Mouse (Mus musculus): ENCODE measurements around the gene Omg. TPM values are rescaled to one million over a fixed set of nuclear protein-coding genes. Genes with fewer than 3 reads are reported as not detected.

Omg gene
- polyA plus RNA-seq, 1 experiment from 2014 or later, result 17.1 TPM

GRCm38 (mm10) chr11:79494976-79495800 is 8.7 kb downstream of the Omg start:
- no peaks in the 10 kb centered on the region for H3K9me3 ChIP-seq (ENCODE audit: control insufficient read depth, low read length)
- H3K4me1 ChIP-seq (ENCODE audit: control insufficient read depth, insufficient read depth, low read depth, low read length), result no peaks in the 10 kb centered on the region
- no peaks in the 10 kb centered on the region for H3K36me3 ChIP-seq (ENCODE audit: control insufficient read depth, insufficient read depth, low read length)
- no peak for ATAC-seq
- H3K4me3 ChIP-seq (ENCODE audit: low read length), result no peak overlapping the region
- WGBS, result 69% methylated on average over 10 of the region's 10 CpGs
- no peak overlapping the region for H3K4me2 ChIP-seq (ENCODE audit: low read length)
- H3K27me3 ChIP-seq (replicated peaks; ENCODE audit: control insufficient read depth, insufficient read depth, low read length), result no peaks in the 10 kb centered on the region
- H3K9ac ChIP-seq (ENCODE audit: low read depth, low read length), result no peak overlapping the region
- H3K27ac ChIP-seq (ENCODE audit: low read depth, low read length), result no peak overlapping the region

DNA sequence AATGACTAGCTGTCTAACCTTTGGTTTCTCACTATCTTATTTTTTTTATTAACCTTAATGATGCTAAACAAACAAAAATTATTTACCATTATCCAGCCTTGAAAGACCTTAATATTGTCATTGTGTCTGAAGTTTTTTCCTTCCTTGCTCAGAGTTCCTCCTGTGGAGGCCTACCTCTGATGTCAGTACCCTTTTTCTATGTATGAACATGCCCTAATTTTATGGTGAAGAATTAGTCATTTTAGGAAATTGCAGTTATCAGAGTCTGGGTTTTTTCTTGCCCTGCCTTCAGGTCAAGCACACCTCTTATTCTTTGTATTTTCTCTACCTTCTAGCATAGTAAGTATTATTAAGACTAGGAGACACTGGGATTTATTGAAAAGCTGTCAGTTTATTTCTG is 19.2 kb downstream of the Omg start:
- Histone ChIP-seq H3K4me3 (ENCODE audit: low read length) (no peak overlapping the region), H3K9ac (ENCODE audit: low read depth, low read length) (no peak overlapping the region), H3K36me3 (ENCODE audit: control insufficient read depth, insufficient read depth, low read length) (peaks cover 11% of the 10 kb centered on the region; the same call in 1 of the 2 replicates), H3K27me3 (replicated peaks; ENCODE audit: control insufficient read depth, insufficient read depth, low read length) (no peaks in the 10 kb centered on the region), H3K9me3 (ENCODE audit: control insufficient read depth, low read length) (no peaks in the 10 kb centered on the region), H3K4me1 (ENCODE audit: control insufficient read depth, insufficient read depth, low read depth, low read length) (no peaks in the 10 kb centered on the region), H3K27ac (ENCODE audit: low read depth, low read length) (no peak overlapping the region), H3K4me2 (ENCODE audit: low read length) (no peak overlapping the region)
- ATAC-seq, result no peak

GRCm38 (mm10) chr11:79483876-79484528 is 19.9 kb downstream of the Omg start:
- no peaks in the 10 kb centered on the region for H3K9me3 ChIP-seq (ENCODE audit: control insufficient read depth, low read length)
- H3K9ac ChIP-seq (ENCODE audit: low read depth, low read length), result no peak overlapping the region
- H3K4me3 ChIP-seq (ENCODE audit: low read length), result no peak overlapping the region
- H3K4me2 ChIP-seq (ENCODE audit: low read length), result no peak overlapping the region
- no peaks in the 10 kb centered on the region for H3K4me1 ChIP-seq (ENCODE audit: control insufficient read depth, insufficient read depth, low read depth, low read length)
- H3K27me3 ChIP-seq (replicated peaks; ENCODE audit: control insufficient read depth, insufficient read depth, low read length), result no peaks in the 10 kb centered on the region
- WGBS, result 91% methylated on average over 7 of the region's 7 CpGs
- H3K27ac ChIP-seq (ENCODE audit: low read depth, low read length), result no peak overlapping the region
- H3K36me3 ChIP-seq (ENCODE audit: control insufficient read depth, insufficient read depth, low read length), result peaks cover 11% of the 10 kb centered on the region; the same call in 1 of the 2 replicates
- no peak for ATAC-seq

DNA sequence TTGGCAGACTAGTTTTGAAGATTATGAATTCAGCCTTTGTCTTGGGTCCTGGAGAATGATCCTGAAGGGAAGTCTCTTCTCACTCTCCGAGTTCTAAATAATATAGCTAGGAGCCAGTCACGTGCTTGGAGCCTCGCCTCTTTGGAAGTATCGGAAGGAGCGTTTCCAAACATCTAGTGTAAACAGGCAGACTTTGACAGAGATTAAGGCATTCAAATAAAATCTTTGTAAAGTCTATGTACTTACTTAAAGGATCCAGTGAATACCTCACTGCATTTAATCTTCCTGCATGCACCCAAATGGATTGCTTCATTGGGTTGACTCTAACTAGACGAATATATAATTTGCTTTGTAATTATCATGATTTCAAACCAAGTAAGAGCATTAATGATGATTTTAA is 20.5 kb downstream of the Omg start:
- Histone ChIP-seq H3K4me2 (ENCODE audit: low read length) (no peak overlapping the region), H3K9me3 (ENCODE audit: control insufficient read depth, low read length) (no peaks in the 10 kb centered on the region), H3K36me3 (ENCODE audit: control insufficient read depth, insufficient read depth, low read length) (peaks cover 13% of the 10 kb centered on the region; the same call in 1 of the 2 replicates), H3K4me3 (ENCODE audit: low read length) (no peak overlapping the region), H3K27me3 (replicated peaks; ENCODE audit: control insufficient read depth, insufficient read depth, low read length) (no peaks in the 10 kb centered on the region), H3K27ac (ENCODE audit: low read depth, low read length) (no peak overlapping the region), H3K9ac (ENCODE audit: low read depth, low read length) (no peak overlapping the region), H3K4me1 (ENCODE audit: control insufficient read depth, insufficient read depth, low read depth, low read length) (no peaks in the 10 kb centered on the region)
- WGBS, result 95% methylated on average over 6 of the region's 6 CpGs
- no peak for ATAC-seq

- no peaks in the 10 kb centered on the region for H3K9me3 ChIP-seq (ENCODE audit: control insufficient read depth, low read length)
- ATAC-seq, result no peak
- H3K4me1 ChIP-seq (ENCODE audit: control insufficient read depth, insufficient read depth, low read depth, low read length), result no peaks in the 10 kb centered on the region
- no peak overlapping the region for H3K27ac ChIP-seq (ENCODE audit: low read depth, low read length)
- H3K4me3 ChIP-seq (ENCODE audit: low read length), result no peak overlapping the region
- 80% methylated on average over 1 of the region's 1 CpGs for WGBS
- H3K9ac ChIP-seq (ENCODE audit: low read depth, low read length), result no peak overlapping the region
- H3K36me3 ChIP-seq (ENCODE audit: control insufficient read depth, insufficient read depth, low read length), result peaks cover 5% of the 10 kb centered on the region
- no peak overlapping the region for H3K4me2 ChIP-seq (ENCODE audit: low read length)
- H3K27me3 ChIP-seq (replicated peaks; ENCODE audit: control insufficient read depth, insufficient read depth, low read length), result no peaks in the 10 kb centered on the region
Measured at GRCm38 (mm10) chr11:79468097-79468496, 35.8 kb downstream of the Omg start.

DNA sequence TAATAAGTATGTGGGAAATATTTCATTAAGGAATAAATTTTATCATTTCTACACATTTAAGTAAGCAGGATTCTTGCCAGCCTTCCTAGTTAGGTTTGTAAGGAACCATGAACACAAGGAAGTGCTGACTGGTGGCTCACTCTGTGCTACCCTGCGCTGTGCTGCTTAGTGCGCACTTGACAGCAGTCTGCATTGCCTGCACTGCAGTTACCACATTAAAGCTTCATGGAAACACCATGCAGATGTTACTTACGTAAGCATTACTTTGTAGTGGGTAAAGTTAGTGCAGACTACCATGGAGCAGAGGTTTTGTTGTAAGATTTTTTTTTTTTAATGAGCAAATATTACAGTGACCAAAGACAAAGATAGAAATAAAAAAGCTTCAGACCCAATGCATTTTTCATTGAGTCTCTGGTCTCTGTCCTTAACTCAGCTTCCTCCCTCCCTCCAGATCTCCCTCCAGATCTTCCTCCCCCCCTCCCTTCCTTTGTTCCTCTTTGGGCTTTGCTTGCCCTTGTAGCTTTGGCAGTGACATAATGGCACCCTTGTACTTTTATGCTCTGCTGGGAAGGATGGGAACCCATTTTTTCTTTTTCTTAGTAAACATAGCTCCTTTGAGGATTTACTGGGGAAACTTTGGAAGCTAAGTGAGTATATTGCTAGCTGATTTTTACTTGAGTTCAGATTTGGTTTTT is 43.0 kb downstream of the Omg start:
- H3K27me3 ChIP-seq (replicated peaks; ENCODE audit: control insufficient read depth, insufficient read depth, low read length), result no peaks in the 10 kb centered on the region
- H3K4me3 ChIP-seq (ENCODE audit: low read length), result no peak overlapping the region
- H3K27ac ChIP-seq (ENCODE audit: low read depth, low read length), result no peak overlapping the region
- WGBS, result 94% methylated on average over 3 of the region's 3 CpGs
- no peaks in the 10 kb centered on the region for H3K9me3 ChIP-seq (ENCODE audit: control insufficient read depth, low read length)
- no peak overlapping the region for H3K4me2 ChIP-seq (ENCODE audit: low read length)
- peaks cover 5% of the 10 kb centered on the region; the same call in 1 of the 2 replicates for H3K36me3 ChIP-seq (ENCODE audit: control insufficient read depth, insufficient read depth, low read length)
- H3K9ac ChIP-seq (ENCODE audit: low read depth, low read length), result no peak overlapping the region
- ATAC-seq, result no peak
- no peaks in the 10 kb centered on the region for H3K4me1 ChIP-seq (ENCODE audit: control insufficient read depth, insufficient read depth, low read depth, low read length)

GRCm38 (mm10) chr11:79459846-79460245 is 44.0 kb downstream of the Omg start:
- Histone ChIP-seq H3K9me3 (ENCODE audit: control insufficient read depth, low read length) (no peaks in the 10 kb centered on the region), H3K27me3 (replicated peaks; ENCODE audit: control insufficient read depth, insufficient read depth, low read length) (no peaks in the 10 kb centered on the region), H3K36me3 (ENCODE audit: control insufficient read depth, insufficient read depth, low read length) (peaks cover 5% of the 10 kb centered on the region; the same call in 1 of the 2 replicates), H3K4me2 (ENCODE audit: low read length) (no peak overlapping the region), H3K4me1 (ENCODE audit: control insufficient read depth, insufficient read depth, low read depth, low read length) (no peaks in the 10 kb centered on the region), H3K27ac (ENCODE audit: low read depth, low read length) (no peak overlapping the region), H3K9ac (ENCODE audit: low read depth, low read length) (no peak overlapping the region), H3K4me3 (ENCODE audit: low read length) (no peak overlapping the region)
- WGBS, result 94% methylated on average over 4 of the region's 4 CpGs
- no peak for ATAC-seq

DNA sequence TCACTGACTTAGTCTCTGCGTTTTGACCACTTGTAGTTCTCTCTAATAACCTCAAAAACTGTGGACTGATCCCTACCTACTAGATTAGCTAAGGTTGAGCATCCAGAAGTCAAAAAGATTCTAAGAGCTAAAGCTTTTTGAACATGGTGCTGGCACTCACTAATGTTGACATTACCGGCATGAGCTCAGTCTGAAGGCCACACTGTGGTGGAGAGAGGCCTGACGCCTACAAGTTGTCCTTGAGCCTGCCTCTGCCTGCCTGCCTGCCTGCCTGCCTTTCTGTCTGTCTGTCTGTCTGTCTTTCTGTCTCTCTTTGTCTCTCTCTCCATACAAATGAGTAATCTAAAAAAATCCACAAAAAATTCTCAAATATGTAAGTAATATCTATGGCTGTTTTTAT is 46.0 kb downstream of the Omg start:
- Histone ChIP-seq H3K9me3 (ENCODE audit: control insufficient read depth, low read length) (no peaks in the 10 kb centered on the region), H3K9ac (ENCODE audit: low read depth, low read length) (no peak overlapping the region), H3K27ac (ENCODE audit: low read depth, low read length) (no peak overlapping the region), H3K27me3 (replicated peaks; ENCODE audit: control insufficient read depth, insufficient read depth, low read length) (no peaks in the 10 kb centered on the region), H3K4me2 (ENCODE audit: low read length) (no peak overlapping the region), H3K36me3 (ENCODE audit: control insufficient read depth, insufficient read depth, low read length) (peaks cover 8% of the 10 kb centered on the region; the same call in 1 of the 2 replicates), H3K4me1 (ENCODE audit: control insufficient read depth, insufficient read depth, low read depth, low read length) (no peaks in the 10 kb centered on the region), H3K4me3 (ENCODE audit: low read length) (no peak overlapping the region)
- 92% methylated on average over 3 of the region's 3 CpGs for WGBS
- no peak for ATAC-seq

DNA sequence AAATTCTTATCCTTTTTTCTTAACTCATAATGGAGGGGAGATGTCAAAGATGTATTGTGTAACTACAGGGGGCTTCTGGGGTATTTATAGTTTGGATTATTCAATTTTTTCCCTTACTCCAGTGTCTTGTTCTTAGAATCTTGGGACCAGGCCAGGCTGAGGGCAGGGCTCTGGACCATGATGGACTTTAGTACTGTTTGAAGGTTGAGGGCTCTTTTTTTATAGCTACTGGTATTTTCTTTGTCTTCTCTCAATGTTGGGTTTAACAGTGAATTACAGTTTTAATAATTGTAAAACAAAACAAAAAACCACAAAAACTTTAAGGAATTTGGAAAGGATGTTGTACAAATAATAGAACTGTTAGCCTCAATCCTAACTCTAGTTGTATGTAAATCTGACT is 50.9 kb downstream of the Omg start:
- Histone ChIP-seq H3K9me3 (ENCODE audit: control insufficient read depth, low read length) (no peaks in the 10 kb centered on the region), H3K27ac (ENCODE audit: low read depth, low read length) (no peak overlapping the region), H3K27me3 (replicated peaks; ENCODE audit: control insufficient read depth, insufficient read depth, low read length) (no peaks in the 10 kb centered on the region), H3K4me1 (ENCODE audit: control insufficient read depth, insufficient read depth, low read depth, low read length) (no peaks in the 10 kb centered on the region), H3K9ac (ENCODE audit: low read depth, low read length) (no peak overlapping the region), H3K36me3 (ENCODE audit: control insufficient read depth, insufficient read depth, low read length) (peaks cover 20% of the 10 kb centered on the region), H3K4me2 (ENCODE audit: low read length) (no peak overlapping the region), H3K4me3 (ENCODE audit: low read length) (no peak overlapping the region)
- ATAC-seq, result no peak
